Mouse (Mus musculus) embryonic facial prominence, embryonic 11.5 days (tissue): ENCODE measurements around the gene Ky. TPM values are rescaled to one million over a fixed set of nuclear protein-coding genes. Genes with fewer than 3 reads are reported as not detected.

ENCODE experiments used
- ATAC-seq: fragments of 200-750 bp; cut with Nextera tagmentation; replicated peaks from 2 replicates; pipeline ENCODE4 v1.8.0; 2017; ENCODE audit warnings: low read depth; ENCODE audit not compliant: insufficient number of reproducible peaks, low FRiP score, low TSS enrichment
- DNase-seq: peaks from one replicate; pipeline ENCODE4 v3.0.0-alpha.2; 2015; ENCODE audit warnings: low spot score
- H3K27ac ChIP-seq: fragments of 300-500 bp; sonication (generic); replicated peaks from 2 replicates; pipeline ENCODE4 v1.5.1; 2014; ENCODE audit warnings: mild to moderate bottlenecking, low read depth, low read length, control low read depth
- H3K27me3 ChIP-seq: fragments of 300-500 bp; sonication (generic); 2 replicates; pipeline ENCODE4 v1.6.1; 2014; ENCODE audit warnings: mild to moderate bottlenecking, low read length, moderate library complexity, mixed read lengths; ENCODE audit not compliant: control insufficient read depth, insufficient read depth
- H3K36me3 ChIP-seq: fragments of 300-500 bp; sonication (generic); replicated peaks from 2 replicates; pipeline ENCODE4 v1.6.1; 2014; ENCODE audit warnings: low read depth, mild to moderate bottlenecking, low read length, moderate library complexity, mixed read lengths; ENCODE audit not compliant: control insufficient read depth, insufficient read depth
- H3K4me1 ChIP-seq: fragments of 300-500 bp; sonication (generic); 2 replicates; pipeline ENCODE4 v1.6.1; 2014; ENCODE audit warnings: low read length, mixed read lengths; ENCODE audit not compliant: control insufficient read depth, insufficient read depth
- H3K4me2 ChIP-seq: fragments of 300-500 bp; sonication (generic); 2 replicates; pipeline ENCODE4 v1.6.1; 2014; ENCODE audit warnings: low read depth, mild to moderate bottlenecking, control low read depth, low read length, moderate library complexity
- H3K4me3 ChIP-seq: fragments of 300-500 bp; sonication (generic); 2 replicates; pipeline ENCODE4 v1.5.1; 2014; ENCODE audit warnings: low read depth, low read length, control low read depth
- H3K9ac ChIP-seq: fragments of 300-500 bp; sonication (generic); replicated peaks from 2 replicates; pipeline ENCODE4 v1.6.1; 2014; ENCODE audit warnings: mild to moderate bottlenecking, control low read depth, low read length
- H3K9me3 ChIP-seq: fragments of 300-500 bp; sonication (generic); replicated peaks from 2 replicates; pipeline ENCODE4 v1.6.1; 2016; ENCODE audit warnings: mild to moderate bottlenecking, low read length, inconsistent platforms, mixed read lengths; ENCODE audit not compliant: control insufficient read depth
- WGBS: fragments of 180-500 bp; shearing (Covaris S2); extraction: QIAGEN DNeasy Blood & Tissue Kit; methylation state at CpG from one replicate; pipeline ENCODE4 v1.1.7; 2014; 5-methylcytosine and 5-hydroxymethylcytosine counted together
- polyA plus RNA-seq: library from polyadenylated mRNA; unstranded; fragments of >200 nt; fragmentation: Nextera tagmentation; extraction: Ambion mirVana; gene quantifications from 2 replicates; pipeline ENCODE4 v1.2.1, GENCODE M21; 2014

The Ky gene
- polyA plus RNA-seq, 1 experiment from 2014 or later, result 0.17 TPM

GRCm38 (mm10) chr9:102479022-102479421 is 26.5 kb upstream of the Ky start:
- 42% methylated on average over 9 of the region's 9 CpGs for WGBS

DNA sequence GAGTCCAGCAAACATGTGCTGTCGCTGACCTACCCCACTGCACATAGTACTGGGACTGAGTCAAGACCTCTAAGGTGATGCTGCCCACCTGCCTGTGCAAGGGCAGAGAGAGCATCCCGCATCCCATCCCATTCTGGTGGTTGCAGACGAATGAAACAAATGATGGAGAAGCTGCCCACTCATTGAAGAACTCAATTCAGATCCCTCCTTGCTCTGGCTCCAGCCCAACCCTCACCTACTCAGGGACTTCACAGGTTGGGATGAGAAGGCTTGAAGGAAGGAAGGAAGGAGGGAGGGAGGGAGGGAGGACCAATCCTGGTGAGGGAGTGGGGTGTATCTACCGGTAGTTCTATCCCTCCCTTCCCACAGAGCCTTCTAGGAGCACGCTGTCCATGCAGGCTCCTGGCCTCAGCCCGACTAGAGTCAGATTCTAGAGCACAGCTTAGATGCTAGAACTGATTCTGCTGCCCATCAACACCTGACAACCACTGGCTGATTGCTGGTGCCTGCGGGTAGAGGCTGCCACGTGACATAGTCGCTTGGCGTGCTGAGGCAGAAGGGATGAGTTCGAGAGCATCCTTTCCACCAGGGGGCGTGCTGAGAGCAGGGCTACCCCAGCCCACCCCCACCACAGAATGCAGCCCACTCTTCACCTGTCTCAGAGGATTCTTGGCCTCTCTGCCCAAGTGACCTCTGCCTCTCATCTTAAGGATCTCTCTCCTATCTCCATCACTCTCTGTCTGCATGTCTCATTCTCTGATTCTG is 13.3 kb upstream of the Ky start:
- H3K4me3 ChIP-seq, result no peak overlapping the region
- H3K27me3 ChIP-seq, result no peaks in the 10 kb centered on the region
- no peaks in the 10 kb centered on the region for H3K36me3 ChIP-seq
- WGBS, result 47% methylated on average over 12 of the region's 12 CpGs
- no peaks in the 10 kb centered on the region for H3K4me1 ChIP-seq
- 0 out of 2 replicates have a peak, but pooled peaks have one; percentile 49 for ATAC-seq
- H3K4me2 ChIP-seq, result no peak overlapping the region
- H3K9me3 ChIP-seq, result no peaks in the 10 kb centered on the region
- H3K9ac ChIP-seq, result no peak overlapping the region
- DNase-seq, result peak; percentile 40
- no peak overlapping the region for H3K27ac ChIP-seq

More at GRCm38 (mm10) chr9:102479022-102479421, 26.5 kb upstream of the Ky start:
- H3K27ac ChIP-seq, result no peak overlapping the region
- no peak overlapping the region for H3K4me2 ChIP-seq
- ATAC-seq, result no peak
- H3K27me3 ChIP-seq, result no peaks in the 10 kb centered on the region
- H3K4me1 ChIP-seq, result no peaks in the 10 kb centered on the region
- H3K4me3 ChIP-seq, result no peak overlapping the region
- no peaks in the 10 kb centered on the region for H3K9me3 ChIP-seq
- no peak overlapping the region for H3K9ac ChIP-seq
- no peak for DNase-seq
- no peaks in the 10 kb centered on the region for H3K36me3 ChIP-seq

GRCm38 (mm10) chr9:102493044-102493443 is 12.5 kb upstream of the Ky start:
- no peak for ATAC-seq
- Histone ChIP-seq H3K4me1 (no peaks in the 10 kb centered on the region), H3K27ac (no peak overlapping the region), H3K4me2 (no peak overlapping the region), H3K4me3 (no peak overlapping the region), H3K36me3 (no peaks in the 10 kb centered on the region), H3K9ac (no peak overlapping the region), H3K9me3 (no peaks in the 10 kb centered on the region), H3K27me3 (no peaks in the 10 kb centered on the region)
- no peak for DNase-seq
- WGBS, result 41% methylated on average over 4 of the region's 4 CpGs

GRCm38 (mm10) chr9:102493916-102494315 is 11.6 kb upstream of the Ky start:
- Histone ChIP-seq H3K27me3 (no peaks in the 10 kb centered on the region), H3K4me1 (no peaks in the 10 kb centered on the region), H3K27ac (no peak overlapping the region), H3K9ac (no peak overlapping the region), H3K4me2 (no peak overlapping the region), H3K9me3 (no peaks in the 10 kb centered on the region), H3K36me3 (no peaks in the 10 kb centered on the region), H3K4me3 (no peak overlapping the region)
- 95% methylated on average over 2 of the region's 2 CpGs for WGBS
- DNase-seq (no peak), ATAC-seq (no peak)

- WGBS, result 59% methylated on average over 9 of the region's 9 CpGs
- Histone ChIP-seq H3K4me1 (no peaks in the 10 kb centered on the region), H3K9me3 (no peaks in the 10 kb centered on the region), H3K36me3 (no peaks in the 10 kb centered on the region), H3K27me3 (no peaks in the 10 kb centered on the region), H3K27ac (no peak overlapping the region), H3K9ac (no peak overlapping the region), H3K4me2 (no peak overlapping the region), H3K4me3 (no peak overlapping the region)
- DNase-seq (no peak), ATAC-seq (no peak)
Measured at GRCm38 (mm10) chr9:102494454-102494853, 11.1 kb upstream of the Ky start.

- no peak overlapping the region for H3K4me2 ChIP-seq
- H3K4me3 ChIP-seq, result no peak overlapping the region
- no peak for ATAC-seq
- no peak overlapping the region for H3K27ac ChIP-seq
- no peak overlapping the region for H3K9ac ChIP-seq
- H3K27me3 ChIP-seq, result no peaks in the 10 kb centered on the region
- no peaks in the 10 kb centered on the region for H3K36me3 ChIP-seq
- H3K4me1 ChIP-seq, result no peaks in the 10 kb centered on the region
- no peaks in the 10 kb centered on the region for H3K9me3 ChIP-seq
- no peak for DNase-seq
- WGBS, result 89% methylated on average over 4 of the region's 4 CpGs
Measured at GRCm38 (mm10) chr9:102495266-102495665, 10.3 kb upstream of the Ky start.

DNA sequence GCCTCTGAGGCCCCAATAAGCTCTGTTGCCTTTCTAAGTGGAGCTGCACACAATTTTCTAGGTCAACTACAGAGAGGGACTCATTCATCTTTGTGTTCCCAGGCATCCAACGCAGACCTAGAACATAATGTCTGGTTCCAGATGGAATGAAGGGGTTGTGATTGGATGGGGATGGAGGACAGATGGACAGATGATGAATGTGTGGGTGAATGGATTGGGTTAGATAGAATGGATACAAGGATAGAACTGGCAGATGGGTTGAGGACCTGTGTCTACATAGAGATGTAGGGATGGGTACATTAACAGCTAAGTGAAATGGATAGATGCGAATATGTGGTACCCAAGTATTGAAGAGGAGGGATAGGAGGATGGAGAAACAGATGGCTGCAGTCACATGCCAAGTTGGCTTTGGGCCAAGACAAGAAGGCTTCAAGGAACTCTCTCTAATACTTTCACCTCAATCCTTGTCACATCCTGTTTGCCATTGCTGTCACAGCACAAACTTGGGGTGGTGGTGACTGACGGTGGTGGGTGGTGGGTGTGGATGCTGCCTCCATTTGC is 9.0 kb upstream of the Ky start:
- Histone ChIP-seq H3K4me1 (no peaks in the 10 kb centered on the region), H3K9me3 (no peaks in the 10 kb centered on the region), H3K9ac (no peak overlapping the region), H3K27ac (no peak overlapping the region), H3K4me2 (no peak overlapping the region), H3K4me3 (no peak overlapping the region), H3K27me3 (no peaks in the 10 kb centered on the region), H3K36me3 (no peaks in the 10 kb centered on the region)
- 91% methylated on average over 3 of the region's 3 CpGs for WGBS
- ATAC-seq (no peak), DNase-seq (no peak)

DNA sequence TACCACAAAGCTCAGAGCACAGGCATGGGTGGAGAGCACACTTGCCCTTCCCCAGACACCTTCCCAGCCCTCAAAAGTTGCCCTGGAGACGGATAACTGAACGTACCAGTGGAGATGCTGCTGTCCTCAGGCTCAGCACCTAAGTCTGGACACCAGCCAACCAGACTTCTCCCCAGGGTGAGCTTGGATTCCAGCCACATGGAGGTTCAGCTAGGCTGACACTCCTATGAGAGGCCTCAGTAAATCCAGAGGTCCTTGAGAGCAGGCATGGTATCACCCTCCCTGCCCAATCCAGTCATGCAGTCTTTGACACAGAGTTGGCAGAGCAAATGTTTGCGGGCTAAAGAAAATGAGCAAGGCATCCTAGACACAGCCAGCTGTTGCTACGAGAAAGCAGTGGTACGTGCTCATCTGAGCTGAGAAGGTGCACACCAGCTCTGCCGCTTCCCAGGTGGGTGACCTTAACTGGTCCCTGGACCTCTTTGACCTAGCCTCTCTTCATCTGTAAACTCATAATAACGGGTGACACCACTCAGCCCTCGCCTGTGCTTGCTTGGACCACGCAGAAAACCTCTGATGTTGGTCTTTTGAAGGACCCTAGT is 8.4 kb upstream of the Ky start:
- ATAC-seq (no peak), DNase-seq (no peak)
- H3K27ac ChIP-seq, result no peak overlapping the region
- H3K36me3 ChIP-seq, result no peaks in the 10 kb centered on the region
- WGBS, result 88% methylated on average over 9 of the region's 9 CpGs
- no peak overlapping the region for H3K9ac ChIP-seq
- H3K4me1 ChIP-seq, result no peaks in the 10 kb centered on the region
- no peak overlapping the region for H3K4me2 ChIP-seq
- no peak overlapping the region for H3K4me3 ChIP-seq
- H3K9me3 ChIP-seq, result no peaks in the 10 kb centered on the region
- no peaks in the 10 kb centered on the region for H3K27me3 ChIP-seq
